Mouse (Mus musculus): ENCODE results near the gene Antxr2. TPM values are rescaled to one million over a fixed set of nuclear protein-coding genes. Genes with fewer than 3 reads are reported as not detected.

Antxr2 gene
- total and polyA plus RNA-seq, 3 experiments, result 4.3 to 5.0 TPM; not detected in 1

GRCm38 (mm10) chr5:97962512-97962911, 68.3 kb downstream of the Antxr2 start:
- no peak overlapping the region for H3K27ac ChIP-seq (ENCODE audit: control insufficient read depth, low read depth, low read length)
- no peaks in the 10 kb centered on the region for H3K27me3 ChIP-seq (ENCODE audit: control insufficient read depth in 1 of 2, insufficient read depth in 2 of 2, low read length in 2 of 2)
- TF ChIP-seq ZMIZ1 (IDR thresholded peaks at IDR 0.05; ENCODE audit: low read depth, low read length), result no peak
- TF ChIP-seq USF2 (IDR thresholded peaks at IDR 0.05; ENCODE audit: borderline replicate concordance in 1 of 2, insufficient read depth in 1 of 2, low read depth in 1 of 2, low read length in 2 of 2), result no peak
- TF ChIP-seq BHLHE40 (IDR thresholded peaks at IDR 0.05; ENCODE audit: borderline replicate concordance, low read depth, low read length), result no peak
- TF ChIP-seq JUND (IDR thresholded peaks at IDR 0.05; ENCODE audit: low read depth, low read length), result no peak
- no peak for TF ChIP-seq ETS1 (IDR thresholded peaks at IDR 0.05; ENCODE audit: low read depth, low read length)
- no peak for TF ChIP-seq RCOR1 (IDR thresholded peaks at IDR 0.05; ENCODE audit: low read depth, low read length)
- no peak for TF ChIP-seq NELFE (IDR thresholded peaks at IDR 0.05; ENCODE audit: low read depth, low read length)
- H3K79me2 ChIP-seq (ENCODE audit: control insufficient read depth, insufficient read depth, low read length, poor library complexity), result no peaks in the 10 kb centered on the region
- H3K9me3 ChIP-seq (replicated peaks; ENCODE audit: insufficient read depth, low read length), result no peaks in the 10 kb centered on the region
- no peak overlapping the region for H3K4me3 ChIP-seq (ENCODE audit: control insufficient read depth in 1 of 2, insufficient read depth in 1 of 2, low read depth in 2 of 2, low read length in 2 of 2)
- H3K9ac ChIP-seq (ENCODE audit: control insufficient read depth, low read depth, low read length, poor library complexity, severe bottlenecking), result no peak overlapping the region
- H3K4me1 ChIP-seq (ENCODE audit: control insufficient read depth in 1 of 2, insufficient read depth in 2 of 2, low read length in 2 of 2), result no peaks in the 10 kb centered on the region; a peak in 1 of 4 replicates
- H3K36me3 ChIP-seq (ENCODE audit: control insufficient read depth in 1 of 2, insufficient read depth in 2 of 2, low read length in 2 of 2), result peaks cover 0 to 9% of the 10 kb centered on the region in 2 experiments; a peak in 3 of 4 replicates
- no peak for DNase-seq (ENCODE audit: low read depth, low spot score)

GRCm38 (mm10) chr5:97961786-97962185, 69.1 kb downstream of the Antxr2 start:
- no peak for TF ChIP-seq ETS1 (IDR thresholded peaks at IDR 0.05; ENCODE audit: low read depth, low read length)
- TF ChIP-seq JUND (IDR thresholded peaks at IDR 0.05; ENCODE audit: low read depth, low read length), result no peak
- no peak for TF ChIP-seq TAL1 (IDR thresholded peaks at IDR 0.05; ENCODE audit: low read length)
- no peak for TF ChIP-seq USF2 (IDR thresholded peaks at IDR 0.05; ENCODE audit: borderline replicate concordance in 1 of 2, insufficient read depth in 1 of 2, low read depth in 1 of 2, low read length in 2 of 2)
- no peak for TF ChIP-seq CHD2 (IDR thresholded peaks at IDR 0.05; ENCODE audit: low read length)
- TF ChIP-seq MAZ (IDR thresholded peaks at IDR 0.05; ENCODE audit: low read depth, low read length), result no peak
- no peak for TF ChIP-seq CHD1 (IDR thresholded peaks at IDR 0.05; ENCODE audit: low read depth, low read length)
- TF ChIP-seq EP300 (IDR thresholded peaks at IDR 0.05; ENCODE audit: low read depth in 1 of 2, low read length in 2 of 2), result no peak
- no peak for TF ChIP-seq USF1 (IDR thresholded peaks at IDR 0.05; ENCODE audit: low read depth, low read length)
- TF ChIP-seq NRF1 (IDR thresholded peaks at IDR 0.05; ENCODE audit: insufficient read depth, low read depth, low read length, poor library complexity, severe bottlenecking), result no peak
- no peak for TF ChIP-seq RAD21 (IDR thresholded peaks at IDR 0.05; ENCODE audit: low read depth, low read length)
- TF ChIP-seq NELFE (IDR thresholded peaks at IDR 0.05; ENCODE audit: low read depth, low read length), result no peak
- TF ChIP-seq POLR2A (IDR thresholded peaks at IDR 0.05; ENCODE audit: control insufficient read depth in 1 of 2, insufficient read depth in 1 of 2, low read depth in 1 of 2, low read length in 2 of 2, poor library complexity in 1 of 2), result no peak
- no peak for TF ChIP-seq UBTF (IDR thresholded peaks at IDR 0.05; ENCODE audit: borderline replicate concordance, insufficient read depth, low read depth, low read length)
- no peak for TF ChIP-seq TBP (IDR thresholded peaks at IDR 0.05; ENCODE audit: low read depth, low read length)
- TF ChIP-seq HCFC1 (IDR thresholded peaks at IDR 0.05; ENCODE audit: low read depth, low read length), result no peak
- no peak for TF ChIP-seq RCOR1 (IDR thresholded peaks at IDR 0.05; ENCODE audit: low read depth, low read length)
- TF ChIP-seq MAX (IDR thresholded peaks at IDR 0.05; ENCODE audit: low read length), result no peak
- no peak for TF ChIP-seq CTCF (IDR thresholded peaks at IDR 0.05 in 2 of 3, conservative IDR thresholded peaks at IDR 0.05 in 1 of 3; ENCODE audit: control insufficient read depth in 1 of 3, insufficient read depth in 1 of 3, low read depth in 2 of 3, low read length in 3 of 3, poor library complexity in 1 of 3, severe bottlenecking in 1 of 3)
- no peaks in the 10 kb centered on the region; a peak in 1 of 4 replicates for H3K4me1 ChIP-seq (ENCODE audit: control insufficient read depth in 1 of 2, insufficient read depth in 2 of 2, low read length in 2 of 2)
- H3K9me3 ChIP-seq (replicated peaks; ENCODE audit: insufficient read depth, low read length), result no peaks in the 10 kb centered on the region
- DNase-seq (ENCODE audit: low read depth, low spot score), result no peak
- no peak overlapping the region for H3K9ac ChIP-seq (ENCODE audit: control insufficient read depth, low read depth, low read length, poor library complexity, severe bottlenecking)
- no peak overlapping the region for H3K4me3 ChIP-seq (ENCODE audit: control insufficient read depth in 1 of 2, insufficient read depth in 1 of 2, low read depth in 2 of 2, low read length in 2 of 2)
- no peak overlapping the region for H3K27ac ChIP-seq (ENCODE audit: control insufficient read depth, low read depth, low read length)
- no peaks in the 10 kb centered on the region for H3K27me3 ChIP-seq (ENCODE audit: control insufficient read depth in 1 of 2, insufficient read depth in 2 of 2, low read length in 2 of 2)
- peaks cover 0 to 9% of the 10 kb centered on the region in 2 experiments; a peak in 3 of 4 replicates for H3K36me3 ChIP-seq (ENCODE audit: control insufficient read depth in 1 of 2, insufficient read depth in 2 of 2, low read length in 2 of 2)
- H3K79me2 ChIP-seq (ENCODE audit: control insufficient read depth, insufficient read depth, low read length, poor library complexity), result no peaks in the 10 kb centered on the region
